Mouse (Mus musculus): ENCODE measurements around the gene Kif2c.

DNA sequence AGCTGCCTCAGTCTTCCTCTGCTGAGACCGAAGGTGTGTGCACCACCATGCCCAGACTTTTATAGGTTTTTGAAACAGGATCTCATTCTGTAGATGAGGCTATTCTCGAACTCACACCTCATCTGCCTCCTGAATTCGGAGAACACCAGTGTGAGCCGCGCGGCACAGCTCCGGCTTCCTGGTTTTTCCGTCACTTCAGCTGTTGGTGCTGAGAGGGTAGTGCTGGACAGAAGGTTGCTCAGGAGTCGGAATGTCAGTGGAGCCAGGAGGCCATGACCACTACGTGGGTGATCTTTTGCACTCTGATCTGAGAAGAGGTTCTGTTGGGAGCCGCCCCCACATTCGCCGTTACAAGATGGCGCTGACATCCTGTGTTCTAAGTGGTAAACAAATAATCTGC, 9.4 kb upstream of the Kif2c start:
- TF ChIP-seq POLR2A (IDR thresholded peaks at IDR 0.05; ENCODE audit: low read depth, low read length), result no peak
- TF ChIP-seq CTCF (IDR thresholded peaks at IDR 0.05; ENCODE audit: extremely low read depth, insufficient read depth, insufficient read length, insufficient replicate concordance), result no peak
